Mouse (Mus musculus) small intestine, adult 2 months (tissue): ENCODE measurements around the gene Odf3l1.

Source experiments
- CTCF ChIP-seq: fragments of 200-500 bp; IDR thresholded peaks from 2 replicates; pipeline ENCODE4 v1.5.1; 2012; ENCODE audit warnings: low read depth, mild to moderate bottlenecking, control low read depth, inconsistent platforms, low read length, moderate library complexity, mixed read lengths; ENCODE audit not compliant: insufficient replicate concordance, insufficient read length; ENCODE audit errors: extremely low read depth
- POLR2A ChIP-seq: fragments of 200-500 bp; IDR thresholded peaks from 2 replicates; pipeline ENCODE4 v1.6.1; 2012; ENCODE audit warnings: low read depth, mild to moderate bottlenecking, control low read depth, inconsistent platforms, low read length, moderate library complexity

DNA sequence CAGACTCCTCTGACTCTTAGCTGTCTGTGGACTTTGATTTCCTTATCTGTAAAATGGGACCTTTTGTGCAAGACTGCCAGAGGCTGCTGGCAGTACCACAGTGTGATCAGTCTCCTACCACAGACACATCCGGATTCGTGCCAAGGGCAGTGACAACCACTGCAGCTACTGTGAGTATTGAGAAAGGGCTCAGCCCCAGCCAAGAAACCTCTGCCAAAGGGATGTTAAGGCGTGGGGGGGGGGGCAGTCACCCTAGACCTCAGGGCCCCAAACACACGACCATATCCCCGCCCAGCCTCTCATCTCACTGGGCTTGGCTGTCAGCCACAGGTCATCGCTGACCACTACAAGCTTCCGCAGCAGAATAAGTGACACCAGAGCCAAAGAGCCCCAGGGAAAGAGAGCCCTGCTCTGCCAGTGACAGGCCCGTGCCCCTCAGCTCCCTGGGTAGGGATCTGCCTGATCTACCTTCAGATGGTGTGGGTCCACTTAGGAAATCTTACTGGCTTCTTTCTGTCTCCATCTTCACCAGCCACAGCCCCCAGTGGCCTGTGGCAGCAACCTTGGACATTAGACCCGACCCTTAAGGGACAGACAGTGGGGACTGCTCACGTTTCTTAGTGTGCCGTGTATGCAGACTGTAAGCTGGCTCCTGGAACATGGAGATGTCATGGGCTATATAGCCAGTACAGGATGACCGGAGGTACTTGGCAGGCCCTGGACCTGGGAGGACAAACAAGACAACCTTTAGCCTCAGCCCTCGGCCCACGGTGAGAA, 14.2 kb downstream of the Odf3l1 start:
- TF ChIP-seq POLR2A (no peak), CTCF (no peak)
